Comparison of ENCODE assay signal across 21 mouse cellular contexts in genomic region chr1:138594910-138595309, GRCm38 (mm10). TPM values are rescaled to one million over a fixed set of nuclear protein-coding genes. Genes with fewer than 3 reads are reported as not detected.
A peak's percentile ranks its signal among the peaks of the same experiment; 100 is the strongest.
DNase-seq lines count a peak whose midpoint lies in the region; ATAC-seq lines count a peak whose summit lies in the region.
"Had no signal": no experiment of that assay in that cellular context is flagged by ENCODE, and none has a peak within 500 bp of the region (broad histone marks: within the 10 kb centered on the region; RNA-seq: fewer than 3 reads in every experiment).

No protein-coding gene starts in this region.

- 0 out of 2 replicates have a peak, but pooled peaks have one; percentile 49 for ATAC-seq in forebrain, embryonic 12.5 days (ENCODE audit: low FRiP score)
- ATAC-seq in forebrain, embryonic 15.5 days (replicated peaks), result no peak
- ATAC-seq in midbrain, embryonic 13.5 days, result peak; percentile 55; the same call in 1 of the 2 replicates
- ATAC-seq: inflammation-experienced regulatory T-cells, adult 6 months; liver, embryonic 12.5 days had no signal

- H3K4me1 ChIP-seq in forebrain, embryonic 12.5 days, result peaks cover 11% of the 10 kb centered on the region
- H3K4me1 ChIP-seq in forebrain, embryonic 15.5 days, result peaks cover 10% of the 10 kb centered on the region
- H3K4me1 ChIP-seq in midbrain, embryonic 13.5 days (replicated peaks), result peaks cover 12% of the 10 kb centered on the region
- 0 out of 2 replicates have a peak, but pooled peaks cover 6% of the 10 kb centered on the region for H3K4me1 ChIP-seq in midbrain, embryonic 10.5 days
- H3K4me1 ChIP-seq: hindbrain, embryonic 12.5 days; liver, embryonic 12.5 days had no signal

- H3K27me3 ChIP-seq in forebrain, embryonic 12.5 days, result no peaks in the 10 kb centered on the region
- H3K27me3 ChIP-seq in forebrain, embryonic 15.5 days, result no peaks in the 10 kb centered on the region
- no peaks in the 10 kb centered on the region for H3K27me3 ChIP-seq in midbrain, embryonic 13.5 days
- H3K27me3 ChIP-seq in midbrain, embryonic 10.5 days (ENCODE audit: low read depth, poor library complexity, severe bottlenecking), result no peaks in the 10 kb centered on the region
- H3K27me3 ChIP-seq: heart, embryonic 13.5 days; hindbrain, embryonic 12.5 days; liver, embryonic 12.5 days; midbrain, embryonic 12.5 days had no signal

- peak; percentile 86 for DNase-seq in heart, adult 11 months
- no peak for DNase-seq in heart, postnatal 14 days
- DNase-seq in midbrain, embryonic 10.5 days (ENCODE audit: low spot score), result no peak
- DNase-seq in T-cell, adult 2 months (ENCODE audit: low spot score), result no peak
- DNase-seq: adrenal gland, postnatal 14 days; cerebellum, adult 11 months; cerebellum, postnatal 10 days; kidney, adult 18-20 months; kidney, postnatal 4 days; lung, adult 18-20 months; lung, postnatal 10 days; thymus, adult 18-20 months; thymus, postnatal 36 days had no signal

- H3K9ac ChIP-seq in forebrain, embryonic 12.5 days, result no peak overlapping the region
- H3K9ac ChIP-seq in forebrain, embryonic 15.5 days (replicated peaks), result no peak overlapping the region
- no peak overlapping the region for H3K9ac ChIP-seq in midbrain, embryonic 13.5 days (replicated peaks)
- H3K9ac ChIP-seq: heart, embryonic 13.5 days; hindbrain, embryonic 12.5 days; liver, embryonic 12.5 days; midbrain, embryonic 12.5 days had no signal

- H3K27ac ChIP-seq in forebrain, embryonic 12.5 days, result 0 out of 2 replicates have a peak overlapping the region, but pooled peaks have one; percentile 13
- H3K27ac ChIP-seq in forebrain, embryonic 15.5 days (replicated peaks), result no peak overlapping the region
- no peak overlapping the region for H3K27ac ChIP-seq in midbrain, embryonic 13.5 days
- no peak overlapping the region for H3K27ac ChIP-seq in midbrain, embryonic 10.5 days (replicated peaks)
- H3K27ac ChIP-seq: heart, embryonic 13.5 days; hindbrain, embryonic 12.5 days; liver, embryonic 12.5 days; midbrain, embryonic 12.5 days had no signal

- H3K36me3 ChIP-seq in forebrain, embryonic 12.5 days (replicated peaks), result 0 out of 2 replicates have a peak, but pooled peaks cover 3% of the 10 kb centered on the region
- H3K36me3 ChIP-seq in forebrain, embryonic 15.5 days, result no peaks in the 10 kb centered on the region
- no peaks in the 10 kb centered on the region for H3K36me3 ChIP-seq in midbrain, embryonic 13.5 days
- H3K36me3 ChIP-seq in midbrain, embryonic 10.5 days, result peaks cover 10% of the 10 kb centered on the region; the same call in 1 of the 2 replicates
- H3K36me3 ChIP-seq: hindbrain, embryonic 12.5 days had no signal

- H3K4me2 ChIP-seq in forebrain, embryonic 12.5 days, result no peak overlapping the region
- H3K4me2 ChIP-seq in forebrain, embryonic 15.5 days (replicated peaks), result no peak overlapping the region
- no peak overlapping the region for H3K4me2 ChIP-seq in midbrain, embryonic 13.5 days (replicated peaks)
- H3K4me2 ChIP-seq: heart, embryonic 13.5 days; hindbrain, embryonic 12.5 days; liver, embryonic 12.5 days; midbrain, embryonic 12.5 days had no signal

- WGBS in forebrain, embryonic 12.5 days, result 47% methylated on average over 5 of the region's 5 CpGs
- 19% methylated on average over 5 of the region's 5 CpGs for WGBS in forebrain, embryonic 15.5 days
- 62% methylated on average over 5 of the region's 5 CpGs for WGBS in midbrain, embryonic 13.5 days
- WGBS in midbrain, embryonic 10.5 days, result 90% methylated on average over 5 of the region's 5 CpGs

- no peaks in the 10 kb centered on the region for H3K9me3 ChIP-seq in forebrain, embryonic 12.5 days
- H3K9me3 ChIP-seq in forebrain, embryonic 15.5 days, result no peaks in the 10 kb centered on the region
- no peaks in the 10 kb centered on the region for H3K9me3 ChIP-seq in midbrain, embryonic 13.5 days
- no peaks in the 10 kb centered on the region for H3K9me3 ChIP-seq in midbrain, embryonic 10.5 days (replicated peaks)
- H3K9me3 ChIP-seq: hindbrain, embryonic 12.5 days; liver, embryonic 12.5 days; midbrain, embryonic 12.5 days had no signal

- no peak overlapping the region for H3K4me3 ChIP-seq in forebrain, embryonic 12.5 days (replicated peaks)
- H3K4me3 ChIP-seq in forebrain, embryonic 15.5 days, result no peak overlapping the region
- H3K4me3 ChIP-seq in midbrain, embryonic 13.5 days (replicated peaks), result no peak overlapping the region
- H3K4me3 ChIP-seq in midbrain, embryonic 10.5 days, result no peak overlapping the region
- H3K4me3 ChIP-seq: heart, embryonic 13.5 days; hindbrain, embryonic 12.5 days; liver, embryonic 12.5 days; midbrain, embryonic 12.5 days had no signal

- intact Hi-C loops in heart, postnatal 14 days (cut with DNase I), result no loop called here

RNA-seq across cellular contexts. Expression of gene Nek7, which starts 25.0 kb away (rescaled TPM):
- 25.8 and 27.4 TPM in 2 replicates for polyA plus RNA-seq in forebrain, embryonic 12.5 days (2016; fragmentation: Nextera tagmentation; extraction: Ambion mirVana)
- polyA plus RNA-seq in forebrain, embryonic 15.5 days (2015; fragmentation: Nextera tagmentation; extraction: Ambion mirVana), result 12.1 and 12.4 TPM in 2 replicates
- total RNA-seq in heart, postnatal 14 days (2021), result 10 to 100 TPM; 61.7 to 67.1 TPM
- 21.8 and 23.6 TPM in 2 replicates for polyA plus RNA-seq in midbrain, embryonic 13.5 days (2015; fragmentation: Nextera tagmentation; extraction: Ambion mirVana)
- 26.5 and 28.3 TPM in 2 replicates for polyA plus RNA-seq in midbrain, embryonic 10.5 days (2016; fragmentation: Nextera tagmentation; extraction: Ambion mirVana)
